Mouse (Mus musculus) liver, adult 2 months (tissue): ENCODE results near the gene Dclk1. TPM values are rescaled to one million over a fixed set of nuclear protein-coding genes. Genes with fewer than 3 reads are reported as not detected.

Source experiments
- DNase-seq: peaks from one replicate; pipeline ENCODE4 v3.0.0-alpha.2; 2011; ENCODE audit warnings: low read depth, low spot score; ENCODE audit errors: extremely low read depth
- H3K27ac ChIP-seq: fragments of 200-500 bp; replicated peaks from 2 replicates; pipeline ENCODE4 v1.5.1; 2012; ENCODE audit warnings: low read depth, mild to moderate bottlenecking, control low read depth, inconsistent platforms, low read length; ENCODE audit not compliant: insufficient read depth
- H3K27me3 ChIP-seq: fragments of 200-500 bp; 2 replicates; pipeline ENCODE4 v1.6.1; 2012; ENCODE audit warnings: mild to moderate bottlenecking, moderate library complexity, low read length, inconsistent platforms; ENCODE audit not compliant: control insufficient read depth, insufficient read depth
- H3K36me3 ChIP-seq: fragments of 200-500 bp; 2 replicates; pipeline ENCODE4 v1.6.1; 2012; ENCODE audit warnings: low read length, inconsistent platforms; ENCODE audit not compliant: control insufficient read depth, insufficient read depth
- H3K4me1 ChIP-seq: fragments of 200-500 bp; 2 replicates; pipeline ENCODE4 v1.6.1; 2011; ENCODE audit warnings: low read length; ENCODE audit not compliant: control insufficient read depth, insufficient read depth
- H3K4me3 ChIP-seq: fragments of 200-500 bp; 2 replicates; pipeline ENCODE4 v1.5.1; 2011; ENCODE audit warnings: low read depth, mild to moderate bottlenecking, control low read depth, low read length, moderate library complexity; ENCODE audit not compliant: insufficient read depth
- H3K79me2 ChIP-seq: fragments of 200-500 bp; 2 replicates; pipeline ENCODE4 v1.6.1; 2012; ENCODE audit warnings: inconsistent platforms, mild to moderate bottlenecking, low read length, moderate library complexity; ENCODE audit not compliant: control insufficient read depth, insufficient read depth
- H3K9ac ChIP-seq: fragments of 200-500 bp; 2 replicates; pipeline ENCODE4 v1.6.1; 2012; ENCODE audit warnings: low read depth, mild to moderate bottlenecking, control low read depth, inconsistent platforms, low read length
- CTCF ChIP-seq: fragments of 200-500 bp; IDR thresholded peaks from 2 replicates; pipeline ENCODE4 v1.5.1; 2011; ENCODE audit warnings: low read depth, low read length, control low read depth
- POLR2A ChIP-seq: fragments of 200-500 bp; IDR thresholded peaks from 2 replicates; pipeline ENCODE4 v1.6.1; 2011; ENCODE audit warnings: low read length, control low read depth; ENCODE audit not compliant: insufficient read depth; ENCODE audit errors: extremely low read depth
- WGBS: fragments of 180-500 bp; shearing (Covaris S2); methylation state at CpG from one replicate; pipeline ENCODE4 v1.1.7; 2018; 5-methylcytosine and 5-hydroxymethylcytosine counted together
- polyA plus RNA-seq: library from polyadenylated mRNA; depleted of rRNA; stranded (reverse); fragments of >200 nt; gene quantifications from 2 replicates; pipeline ENCODE4 v1.2.3, GENCODE M21; 2012
- total RNA-seq: library from RNA; depleted of rRNA; stranded (reverse); fragments of >200 nt; gene quantifications from 2 replicates; pipeline ENCODE4 v1.2.3, GENCODE M21; 2014

The Dclk1 gene
- total and polyA plus RNA-seq, 2 experiments, result 0.46 TPM; not detected in 1

GRCm38 (mm10) chr3:55495231-55495630 lies 253.1 kb downstream of the Dclk1 start:
- no peak overlapping the region for H3K27ac ChIP-seq
- 87% methylated on average over 7 of the region's 7 CpGs for WGBS
- no peak for DNase-seq

GRCm38 (mm10) chr3:55495866-55496265 lies 253.7 kb downstream of the Dclk1 start:
- no peak for TF ChIP-seq CTCF
- Histone ChIP-seq H3K27me3 (no peaks in the 10 kb centered on the region), H3K4me3 (no peak overlapping the region), H3K36me3 (no peaks in the 10 kb centered on the region), H3K79me2 (no peaks in the 10 kb centered on the region), H3K4me1 (no peaks in the 10 kb centered on the region), H3K9ac (no peak overlapping the region), H3K27ac (no peak overlapping the region)
- 73% methylated on average over 4 of the region's 4 CpGs for WGBS
- no peak for DNase-seq

More at GRCm38 (mm10) chr3:55495231-55495630, 253.1 kb downstream of the Dclk1 start:
- H3K36me3 ChIP-seq, result no peaks in the 10 kb centered on the region
- H3K79me2 ChIP-seq, result no peaks in the 10 kb centered on the region
- no peak overlapping the region for H3K4me3 ChIP-seq
- no peaks in the 10 kb centered on the region for H3K4me1 ChIP-seq
- no peak for TF ChIP-seq POLR2A
- TF ChIP-seq CTCF, result no peak
- no peak overlapping the region for H3K9ac ChIP-seq
- no peaks in the 10 kb centered on the region for H3K27me3 ChIP-seq

- Histone ChIP-seq H3K27me3 (no peaks in the 10 kb centered on the region), H3K27ac (no peak overlapping the region), H3K4me3 (no peak overlapping the region), H3K4me1 (no peaks in the 10 kb centered on the region), H3K36me3 (no peaks in the 10 kb centered on the region), H3K79me2 (no peaks in the 10 kb centered on the region), H3K9ac (no peak overlapping the region)
- no peak for TF ChIP-seq POLR2A
- no peak for TF ChIP-seq CTCF
- DNase-seq, result no peak
- WGBS, result 89% methylated on average over 9 of the region's 9 CpGs
Observed at GRCm38 (mm10) chr3:55496462-55496941, 254.3 kb downstream of the Dclk1 start.

GRCm38 (mm10) chr3:55499298-55499697 lies 257.1 kb downstream of the Dclk1 start:
- no peaks in the 10 kb centered on the region for H3K79me2 ChIP-seq
- no peak for DNase-seq
- H3K4me3 ChIP-seq, result no peak overlapping the region
- H3K27me3 ChIP-seq, result no peaks in the 10 kb centered on the region
- 86% methylated on average over 7 of the region's 7 CpGs for WGBS
- H3K4me1 ChIP-seq, result no peaks in the 10 kb centered on the region
- TF ChIP-seq CTCF (no peak), POLR2A (no peak)
- no peak overlapping the region for H3K27ac ChIP-seq
- H3K36me3 ChIP-seq, result no peaks in the 10 kb centered on the region
- H3K9ac ChIP-seq, result no peak overlapping the region

- H3K4me1 ChIP-seq, result no peaks in the 10 kb centered on the region
- no peaks in the 10 kb centered on the region for H3K27me3 ChIP-seq
- no peak for DNase-seq
- no peak overlapping the region for H3K27ac ChIP-seq
- H3K4me3 ChIP-seq, result no peak overlapping the region
- TF ChIP-seq POLR2A (no peak), CTCF (no peak)
- no peaks in the 10 kb centered on the region for H3K36me3 ChIP-seq
- no peaks in the 10 kb centered on the region for H3K79me2 ChIP-seq
- no peak overlapping the region for H3K9ac ChIP-seq
- 83% methylated on average over 7 of the region's 7 CpGs for WGBS
Observed at GRCm38 (mm10) chr3:55510198-55510597, 268.0 kb downstream of the Dclk1 start.

- TF ChIP-seq POLR2A (no peak), CTCF (no peak)
- WGBS, result 63% methylated on average over 6 of the region's 6 CpGs
- Histone ChIP-seq H3K4me1 (no peaks in the 10 kb centered on the region), H3K4me3 (no peak overlapping the region), H3K27me3 (no peaks in the 10 kb centered on the region), H3K36me3 (no peaks in the 10 kb centered on the region), H3K79me2 (no peaks in the 10 kb centered on the region), H3K9ac (no peak overlapping the region), H3K27ac (no peak overlapping the region)
- DNase-seq, result no peak
Observed at GRCm38 (mm10) chr3:55511658-55512057, 269.5 kb downstream of the Dclk1 start.
